Mouse (Mus musculus) limb, embryonic 12.5 days (tissue): Measurements from ENCODE around the gene Cd28. TPM values are rescaled to one million over a fixed set of nuclear protein-coding genes. Genes with fewer than 3 reads are reported as not detected.

Experiments
- ATAC-seq: fragments of 200-750 bp; cut with Nextera tagmentation; 2 replicates; pipeline ENCODE4 v1.8.0; 2017; ENCODE audit warnings: low read depth, moderate TSS enrichment; ENCODE audit not compliant: insufficient number of reproducible peaks, insufficient read depth, low FRiP score, low TSS enrichment
- H3K27ac ChIP-seq: fragments of 300-500 bp; sonication (generic); 2 replicates; pipeline ENCODE4 v1.5.1; 2016; ENCODE audit warnings: mild to moderate bottlenecking, moderate library complexity
- H3K27me3 ChIP-seq: fragments of 300-500 bp; sonication (generic); 2 replicates; pipeline ENCODE4 v1.6.1; 2016; ENCODE audit warnings: mild to moderate bottlenecking, moderate library complexity
- H3K36me3 ChIP-seq: fragments of 300-500 bp; sonication (generic); 2 replicates; pipeline ENCODE4 v1.6.1; 2016; ENCODE audit warnings: mild to moderate bottlenecking, moderate library complexity
- H3K4me1 ChIP-seq: fragments of 300-500 bp; sonication (generic); replicated peaks from 2 replicates; pipeline ENCODE4 v1.6.1; 2016
- H3K4me2 ChIP-seq: fragments of 300-500 bp; sonication (generic); 2 replicates; pipeline ENCODE4 v1.6.1; 2016; ENCODE audit warnings: mild to moderate bottlenecking, moderate library complexity
- H3K4me3 ChIP-seq: fragments of 300-500 bp; sonication (generic); replicated peaks from 2 replicates; pipeline ENCODE4 v1.5.1; 2016; ENCODE audit warnings: mild to moderate bottlenecking
- H3K9ac ChIP-seq: fragments of 300-500 bp; sonication (generic); replicated peaks from 2 replicates; pipeline ENCODE4 v1.6.1; 2016; ENCODE audit warnings: mild to moderate bottlenecking, moderate library complexity
- H3K9me3 ChIP-seq: fragments of 300-500 bp; sonication (generic); 2 replicates; pipeline ENCODE4 v1.6.1; 2016; ENCODE audit warnings: mild to moderate bottlenecking, moderate library complexity
- WGBS: fragments of 180-500 bp; shearing (Covaris S2); methylation state at CpG from one replicate; pipeline ENCODE4 v1.1.7; 2016; 5-methylcytosine and 5-hydroxymethylcytosine counted together
- polyA plus RNA-seq: library from polyadenylated mRNA; unstranded; fragments of >200 nt; fragmentation: Nextera tagmentation; extraction: Ambion mirVana; gene quantifications from 2 replicates; pipeline ENCODE4 v1.2.1, GENCODE M21; 2016

Gene Cd28
- polyA plus RNA-seq, 1 experiment from 2014 or later: 0.06 TPM

- no peak overlapping the region for H3K4me3 ChIP-seq
- ATAC-seq: no peak
- no peak overlapping the region for H3K4me2 ChIP-seq
- no peaks in the 10 kb centered on the region for H3K27me3 ChIP-seq
- no peak overlapping the region for H3K27ac ChIP-seq
- H3K9me3 ChIP-seq: no peaks in the 10 kb centered on the region
- H3K4me1 ChIP-seq: no peaks in the 10 kb centered on the region
- WGBS: 90% methylated on average over 20 of the region's 20 CpGs
- H3K9ac ChIP-seq: no peak overlapping the region
- H3K36me3 ChIP-seq: no peaks in the 10 kb centered on the region
These were observed 46.3 kb downstream of the Cd28 start for GRCm38 (mm10) chr1:60762916-60763315.

GRCm38 (mm10) chr1:60771771-60772170, 55.2 kb downstream of the Cd28 start:
- no peak overlapping the region for H3K4me2 ChIP-seq
- ATAC-seq: no peak

GRCm38 (mm10) chr1:60773231-60773630, 56.6 kb downstream of the Cd28 start:
- no peak for ATAC-seq
- no peaks in the 10 kb centered on the region for H3K4me1 ChIP-seq
- H3K4me3 ChIP-seq: no peak overlapping the region
- 70% methylated on average over 3 of the region's 3 CpGs for WGBS
- no peaks in the 10 kb centered on the region for H3K27me3 ChIP-seq
- no peaks in the 10 kb centered on the region for H3K36me3 ChIP-seq
- no peak overlapping the region for H3K9ac ChIP-seq
- no peak overlapping the region for H3K27ac ChIP-seq
- H3K4me2 ChIP-seq: no peak overlapping the region
- H3K9me3 ChIP-seq: no peaks in the 10 kb centered on the region

More at GRCm38 (mm10) chr1:60771771-60772170, 55.2 kb downstream of the Cd28 start:
- H3K27me3 ChIP-seq: no peaks in the 10 kb centered on the region
- H3K9ac ChIP-seq: no peak overlapping the region
- H3K4me1 ChIP-seq: no peaks in the 10 kb centered on the region
- H3K27ac ChIP-seq: no peak overlapping the region
- no peak overlapping the region for H3K4me3 ChIP-seq
- no peaks in the 10 kb centered on the region for H3K36me3 ChIP-seq
- 94% methylated on average over 7 of the region's 7 CpGs for WGBS
- no peaks in the 10 kb centered on the region for H3K9me3 ChIP-seq

- 0 out of 2 replicates have a peak, but pooled peaks cover 4% of the 10 kb centered on the region for H3K4me1 ChIP-seq
- H3K36me3 ChIP-seq: no peaks in the 10 kb centered on the region
- ATAC-seq: no peak
- H3K27ac ChIP-seq: no peak overlapping the region
- no peak overlapping the region for H3K4me2 ChIP-seq
- H3K4me3 ChIP-seq: no peak overlapping the region
- 86% methylated on average over 4 of the region's 4 CpGs for WGBS
- no peak overlapping the region for H3K9ac ChIP-seq
- no peaks in the 10 kb centered on the region for H3K27me3 ChIP-seq
- H3K9me3 ChIP-seq: no peaks in the 10 kb centered on the region
These were observed 59.6 kb downstream of the Cd28 start for GRCm38 (mm10) chr1:60776166-60776565.

- ATAC-seq: no peak
- H3K27me3 ChIP-seq: no peaks in the 10 kb centered on the region
These were observed 60.3 kb downstream of the Cd28 start for GRCm38 (mm10) chr1:60776906-60777305.

GRCm38 (mm10) chr1:60778465-60779115, 62.0 kb downstream of the Cd28 start:
- no peaks in the 10 kb centered on the region for H3K9me3 ChIP-seq
- WGBS: 65% methylated on average over 8 of the region's 8 CpGs
- H3K36me3 ChIP-seq: no peaks in the 10 kb centered on the region
- no peak overlapping the region for H3K4me3 ChIP-seq
- H3K4me2 ChIP-seq: no peak overlapping the region
- no peaks in the 10 kb centered on the region for H3K27me3 ChIP-seq
- no peak overlapping the region for H3K27ac ChIP-seq
- no peak for ATAC-seq
- 0 out of 2 replicates have a peak, but pooled peaks cover 4% of the 10 kb centered on the region for H3K4me1 ChIP-seq
- no peak overlapping the region for H3K9ac ChIP-seq

More at GRCm38 (mm10) chr1:60776906-60777305, 60.3 kb downstream of the Cd28 start:
- Histone ChIP-seq H3K9ac (no peak overlapping the region), H3K4me2 (no peak overlapping the region), H3K27ac (no peak overlapping the region), H3K36me3 (no peaks in the 10 kb centered on the region), H3K9me3 (no peaks in the 10 kb centered on the region), H3K4me1 (0 out of 2 replicates have a peak, but pooled peaks cover 4% of the 10 kb centered on the region), H3K4me3 (no peak overlapping the region)
- 90% methylated on average over 3 of the region's 3 CpGs for WGBS

- H3K36me3 ChIP-seq: no peaks in the 10 kb centered on the region
These were observed 62.6 kb downstream of the Cd28 start for GRCm38 (mm10) chr1:60779176-60779575.

GRCm38 (mm10) chr1:60781666-60782065, 65.1 kb downstream of the Cd28 start:
- H3K9me3 ChIP-seq: no peaks in the 10 kb centered on the region
- ATAC-seq: no peak
- no peak overlapping the region for H3K4me2 ChIP-seq
- no peak overlapping the region for H3K27ac ChIP-seq
- H3K9ac ChIP-seq: no peak overlapping the region
- 0 out of 2 replicates have a peak, but pooled peaks cover 4% of the 10 kb centered on the region for H3K4me1 ChIP-seq
- 85% methylated on average over 4 of the region's 4 CpGs for WGBS
- H3K4me3 ChIP-seq: no peak overlapping the region
- no peaks in the 10 kb centered on the region for H3K36me3 ChIP-seq
- H3K27me3 ChIP-seq: no peaks in the 10 kb centered on the region

More at GRCm38 (mm10) chr1:60779176-60779575, 62.6 kb downstream of the Cd28 start:
- Histone ChIP-seq H3K27ac (no peak overlapping the region), H3K9me3 (no peaks in the 10 kb centered on the region), H3K4me3 (no peak overlapping the region), H3K27me3 (no peaks in the 10 kb centered on the region), H3K4me2 (no peak overlapping the region), H3K4me1 (0 out of 2 replicates have a peak, but pooled peaks cover 4% of the 10 kb centered on the region), H3K9ac (no peak overlapping the region)
- ATAC-seq: no peak
- 74% methylated on average over 2 of the region's 2 CpGs for WGBS

GRCm38 (mm10) chr1:60793717-60794116, 77.1 kb downstream of the Cd28 start:
- no peak overlapping the region for H3K4me2 ChIP-seq
- H3K27ac ChIP-seq: no peak overlapping the region
- H3K9ac ChIP-seq: no peak overlapping the region
- no peaks in the 10 kb centered on the region for H3K9me3 ChIP-seq
- H3K27me3 ChIP-seq: no peaks in the 10 kb centered on the region
- H3K36me3 ChIP-seq: no peaks in the 10 kb centered on the region
- no peak for ATAC-seq
- H3K4me1 ChIP-seq: peaks cover 4% of the 10 kb centered on the region; the same call in 1 of the 2 replicates
- no peak overlapping the region for H3K4me3 ChIP-seq

- H3K36me3 ChIP-seq: no peaks in the 10 kb centered on the region
- H3K9me3 ChIP-seq: no peaks in the 10 kb centered on the region
- no peak for ATAC-seq
- no peaks in the 10 kb centered on the region for H3K27me3 ChIP-seq
- H3K4me3 ChIP-seq: no peak overlapping the region
- H3K27ac ChIP-seq: no peak overlapping the region
- peaks cover 4% of the 10 kb centered on the region; the same call in 1 of the 2 replicates for H3K4me1 ChIP-seq
- no peak overlapping the region for H3K4me2 ChIP-seq
- H3K9ac ChIP-seq: no peak overlapping the region
- 75% methylated on average over 3 of the region's 3 CpGs for WGBS
These were observed 79.1 kb downstream of the Cd28 start for GRCm38 (mm10) chr1:60795677-60796205.

- no peaks in the 10 kb centered on the region for H3K27me3 ChIP-seq
- WGBS: 67% methylated on average over 1 of the region's 1 CpGs
- no peak overlapping the region for H3K27ac ChIP-seq
- H3K4me1 ChIP-seq: no peaks in the 10 kb centered on the region
- no peak overlapping the region for H3K4me2 ChIP-seq
- H3K4me3 ChIP-seq: no peak overlapping the region
- H3K36me3 ChIP-seq: no peaks in the 10 kb centered on the region
- H3K9ac ChIP-seq: no peak overlapping the region
- no peak for ATAC-seq
- H3K9me3 ChIP-seq: no peaks in the 10 kb centered on the region
These were observed 83.3 kb downstream of the Cd28 start for GRCm38 (mm10) chr1:60799795-60800345.
